Mouse (Mus musculus) intestine, postnatal 0 days (tissue): Measurements from ENCODE around the gene Rpusd4. TPM values are rescaled to one million over a fixed set of nuclear protein-coding genes. Genes with fewer than 3 reads are reported as not detected.

Source experiments
- ATAC-seq: fragments of 200-750 bp; cut with Nextera tagmentation; 2 replicates; pipeline ENCODE4 v1.8.0; 2017; ENCODE audit warnings: mild to moderate bottlenecking, moderate TSS enrichment, moderate library complexity
- H3K27ac ChIP-seq: fragments of 300-500 bp; sonication (generic); 2 replicates; pipeline ENCODE4 v1.5.1; 2014; ENCODE audit warnings: mild to moderate bottlenecking, low read depth, low read length, moderate library complexity
- H3K27me3 ChIP-seq: fragments of 300-500 bp; sonication (generic); replicated peaks from 2 replicates; pipeline ENCODE4 v1.6.1; 2014; ENCODE audit warnings: low read length, mixed read lengths; ENCODE audit not compliant: control insufficient read depth, insufficient read depth
- H3K36me3 ChIP-seq: fragments of 300-500 bp; sonication (generic); 2 replicates; pipeline ENCODE4 v1.6.1; 2014; ENCODE audit warnings: mild to moderate bottlenecking, moderate library complexity; ENCODE audit not compliant: control insufficient read depth, insufficient read depth
- H3K4me1 ChIP-seq: fragments of 300-500 bp; sonication (generic); replicated peaks from 2 replicates; pipeline ENCODE4 v1.6.1; 2014; ENCODE audit warnings: antibody characterized with exemption, low read length, mixed read lengths; ENCODE audit not compliant: control insufficient read depth, insufficient read depth
- H3K4me2 ChIP-seq: fragments of 300-500 bp; sonication (generic); replicated peaks from 2 replicates; pipeline ENCODE4 v1.6.1; 2014; ENCODE audit warnings: low read depth, mild to moderate bottlenecking, moderate library complexity
- H3K4me3 ChIP-seq: fragments of 300-500 bp; sonication (generic); 2 replicates; pipeline ENCODE4 v1.5.1; 2014; ENCODE audit warnings: low read depth, low read length
- H3K9ac ChIP-seq: fragments of 300-500 bp; sonication (generic); 2 replicates; pipeline ENCODE4 v1.6.1; 2014; ENCODE audit warnings: mild to moderate bottlenecking, low read depth, low read length
- H3K9me3 ChIP-seq: fragments of 300-500 bp; sonication (generic); 2 replicates; pipeline ENCODE4 v1.6.1; 2016; ENCODE audit warnings: mixed run types; ENCODE audit not compliant: control insufficient read depth
- CTCF ChIP-seq: sonication (generic); IDR thresholded peaks from 2 replicates; pipeline ENCODE4 v1.5.1; 2016; ENCODE audit warnings: low read depth, mild to moderate bottlenecking, control low read depth, antibody characterized with exemption, moderate library complexity
- WGBS: fragments of 180-500 bp; shearing (Covaris S2); extraction: QIAGEN DNeasy Blood & Tissue Kit; methylation state at CpG from one replicate; pipeline ENCODE4 v1.1.7; 2014; 5-methylcytosine and 5-hydroxymethylcytosine counted together
- polyA plus RNA-seq: library from polyadenylated mRNA; unstranded; fragments of >200 nt; fragmentation: Nextera tagmentation; extraction: Ambion mirVana; gene quantifications from 2 replicates; pipeline ENCODE4 v1.2.1, GENCODE M21; 2015

Rpusd4 gene
- polyA plus RNA-seq, 1 experiment from 2014 or later, result 16.3 TPM

GRCm38 (mm10) chr9:35263431-35263830 is 4.2 kb upstream of the Rpusd4 start:
- Histone ChIP-seq H3K9ac (no peak overlapping the region), H3K27me3 (no peaks in the 10 kb centered on the region), H3K36me3 (no peaks in the 10 kb centered on the region), H3K9me3 (no peaks in the 10 kb centered on the region), H3K4me1 (peaks cover 3% of the 10 kb centered on the region; the same call in 1 of the 2 replicates), H3K27ac (peak overlapping the region; percentile 81), H3K4me3 (no peak overlapping the region), H3K4me2 (0 out of 2 replicates have a peak overlapping the region, but pooled peaks have one; percentile 4)
- ATAC-seq, result peak; percentile 83
- WGBS, result 54% methylated on average over 2 of the region's 2 CpGs
- 0 out of 2 replicates have a peak, but pooled peaks have one; percentile 7 for TF ChIP-seq CTCF

GRCm38 (mm10) chr9:35264509-35264908 is 3.2 kb upstream of the Rpusd4 start:
- ATAC-seq, result no peak
- 25% methylated on average over 3 of the region's 3 CpGs for WGBS
- Histone ChIP-seq H3K9me3 (no peaks in the 10 kb centered on the region), H3K27me3 (no peaks in the 10 kb centered on the region), H3K4me1 (peaks cover 6% of the 10 kb centered on the region; the same call in 1 of the 2 replicates), H3K4me2 (no peak overlapping the region), H3K27ac (peak overlapping the region; percentile 76; the same call in 1 of the 2 replicates), H3K4me3 (no peak overlapping the region), H3K9ac (no peak overlapping the region), H3K36me3 (no peaks in the 10 kb centered on the region)
- no peak for TF ChIP-seq CTCF

GRCm38 (mm10) chr9:35267976-35268715 is 481 bp downstream of the Rpusd4 start:
- Histone ChIP-seq H3K9ac (peak overlapping the region; percentile 73), H3K9me3 (no peaks in the 10 kb centered on the region), H3K27me3 (no peaks in the 10 kb centered on the region), H3K4me3 (peak overlapping the region; percentile 73), H3K4me1 (peaks cover 6% of the 10 kb centered on the region; the same call in 1 of the 2 replicates), H3K4me2 (peak overlapping the region; percentile 79), H3K36me3 (peaks cover 10% of the 10 kb centered on the region), H3K27ac (peak overlapping the region; percentile 57; the same call in 1 of the 2 replicates)
- TF ChIP-seq CTCF, result no peak
- under 1% methylated on average over 21 of the region's 21 CpGs for WGBS
- ATAC-seq, result peak; percentile 10; the same call in 1 of the 2 replicates

- H3K27me3 ChIP-seq, result no peaks in the 10 kb centered on the region
- H3K36me3 ChIP-seq, result peaks cover 44% of the 10 kb centered on the region
These were observed 10.2 kb downstream of the Rpusd4 start for GRCm38 (mm10) chr9:35277855-35278365.

GRCm38 (mm10) chr9:35278451-35278850 is 10.8 kb downstream of the Rpusd4 start:
- H3K27me3 ChIP-seq, result no peaks in the 10 kb centered on the region
- 87% methylated on average over 4 of the region's 4 CpGs for WGBS
- TF ChIP-seq CTCF, result no peak

More at GRCm38 (mm10) chr9:35277855-35278365, 10.2 kb downstream of the Rpusd4 start:
- Histone ChIP-seq H3K4me3 (no peak overlapping the region), H3K4me1 (0 out of 2 replicates have a peak, but pooled peaks cover 2% of the 10 kb centered on the region), H3K27ac (no peak overlapping the region), H3K9me3 (no peaks in the 10 kb centered on the region), H3K4me2 (no peak overlapping the region), H3K9ac (no peak overlapping the region)
- 81% methylated on average over 3 of the region's 3 CpGs for WGBS
- ATAC-seq, result no peak
- no peak for TF ChIP-seq CTCF

More at GRCm38 (mm10) chr9:35278451-35278850, 10.8 kb downstream of the Rpusd4 start:
- peaks cover 40% of the 10 kb centered on the region for H3K36me3 ChIP-seq
- no peak overlapping the region for H3K4me2 ChIP-seq
- H3K4me3 ChIP-seq, result no peak overlapping the region
- ATAC-seq, result no peak
- no peak overlapping the region for H3K9ac ChIP-seq
- H3K27ac ChIP-seq, result no peak overlapping the region
- no peaks in the 10 kb centered on the region for H3K9me3 ChIP-seq
- peaks cover 7% of the 10 kb centered on the region; the same call in 1 of the 2 replicates for H3K4me1 ChIP-seq
